Mouse (Mus musculus): ENCODE data around the gene Tnfrsf9.

- TF ChIP-seq CTCF (IDR thresholded peaks at IDR 0.05; ENCODE audit: low read depth, low read length) = no peak
- no peak for TF ChIP-seq POLR2A (IDR thresholded peaks at IDR 0.05; ENCODE audit: extremely low read depth, insufficient read depth, low read length)
Observed at GRCm38 (mm10) chr4:150958536-150958935, 44.2 kb downstream of the Tnfrsf9 start.

All from liver, adult 2 months (tissue).